Mouse (Mus musculus) CH12.LX (cell line): ENCODE measurements around the gene Pygm.

ENCODE experiments used
- BHLHE40 ChIP-seq: IDR thresholded peaks from 2 replicates; pipeline ENCODE4 v1.6.1; 2011; ENCODE audit warnings: mild to moderate bottlenecking, low read depth, low read length, improper control_type of control experiment
- EP300 ChIP-seq: IDR thresholded peaks from 2 replicates; pipeline ENCODE4 v1.6.1; 2011; ENCODE audit warnings: low read length, improper control_type of control experiment
- HCFC1 ChIP-seq: IDR thresholded peaks from 2 replicates; pipeline ENCODE4 v1.6.1; 2012; ENCODE audit warnings: low read depth, mild to moderate bottlenecking, inconsistent platforms, low read length, improper control_type of control experiment
- MAFK ChIP-seq: IDR thresholded peaks from 2 replicates; pipeline ENCODE4 v1.6.1; 2011; ENCODE audit warnings: low read length, improper control_type of control experiment; ENCODE audit not compliant: insufficient replicate concordance
- MAX ChIP-seq: IDR thresholded peaks from 2 replicates; pipeline ENCODE4 v1.6.1; 2011; ENCODE audit warnings: low read length, improper control_type of control experiment
- MEF2A ChIP-seq: IDR thresholded peaks from 2 replicates; pipeline ENCODE4 v1.6.1; 2014; ENCODE audit warnings: low read depth, mild to moderate bottlenecking, inconsistent platforms, low read length, improper control_type of control experiment, borderline replicate concordance
- POLR2A ChIP-seq: IDR thresholded peaks from 2 replicates; pipeline ENCODE4 v1.6.1; 2011; ENCODE audit warnings: low read depth, mild to moderate bottlenecking, improper control_type of control experiment, low read length
- POLR2AphosphoS2 ChIP-seq: IDR thresholded peaks from 2 replicates; pipeline ENCODE4 v1.6.1; 2011; ENCODE audit warnings: low read depth, low read length, improper control_type of control experiment
- USF1 ChIP-seq: IDR thresholded peaks from 2 replicates; pipeline ENCODE4 v1.6.1; 2014; ENCODE audit warnings: low read depth, mild to moderate bottlenecking, inconsistent platforms, low read length, improper control_type of control experiment
- ZC3H11A ChIP-seq: IDR thresholded peaks from 2 replicates; pipeline ENCODE4 v1.6.1; 2012; ENCODE audit warnings: low read depth, mild to moderate bottlenecking, inconsistent platforms, low read length, improper control_type of control experiment
- ZKSCAN1 ChIP-seq: IDR thresholded peaks from 2 replicates; pipeline ENCODE4 v1.6.1; 2012; ENCODE audit warnings: low read depth, inconsistent platforms, low read length, improper control_type of control experiment, borderline replicate concordance

DNA sequence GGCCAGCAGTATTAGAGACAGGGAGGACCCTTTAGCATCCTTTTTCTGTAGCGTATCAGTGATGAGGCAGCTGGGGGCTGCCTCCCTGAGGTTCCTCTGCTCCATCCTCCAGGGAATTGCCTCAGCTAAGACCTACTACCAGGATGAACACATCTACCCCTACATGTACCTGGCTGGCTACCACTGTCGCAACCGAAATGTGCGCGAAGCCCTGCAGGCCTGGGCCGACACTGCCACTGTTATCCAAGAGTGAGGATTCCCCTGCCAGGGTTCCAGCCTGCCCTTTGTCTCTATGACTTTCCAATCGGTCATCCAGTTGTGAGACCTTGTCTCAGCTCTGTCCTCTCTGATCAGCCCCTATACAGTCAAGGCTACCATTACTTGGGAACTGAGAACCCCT, 46.0 kb upstream of the Pygm start:
- TF ChIP-seq HCFC1: no peak
- no peak for TF ChIP-seq ZKSCAN1
- no peak for TF ChIP-seq USF1
- TF ChIP-seq BHLHE40: no peak
- no peak for TF ChIP-seq EP300
- no peak for TF ChIP-seq POLR2AphosphoS2
- no peak for TF ChIP-seq ZC3H11A
- TF ChIP-seq POLR2A: no peak
- TF ChIP-seq MAX: no peak
- no peak for TF ChIP-seq MAFK
- TF ChIP-seq MEF2A: no peak
